Mouse (Mus musculus) cerebellum, adult 2 months (tissue): ENCODE measurements around the gene Prl8a1. TPM values are rescaled to one million over a fixed set of nuclear protein-coding genes. Genes with fewer than 3 reads are reported as not detected.

Experiments
- DNase-seq, 2 experiments: peaks; one replicate each; pipeline ENCODE4 v3.0.0; 2021
- H3K27ac ChIP-seq: fragments of 200-500 bp; 2 replicates; pipeline ENCODE4 v1.5.1; 2012; ENCODE audit warnings: low read length, control low read depth, inconsistent platforms; ENCODE audit not compliant: insufficient read depth
- H3K27me3 ChIP-seq: fragments of 200-500 bp; 2 replicates; pipeline ENCODE4 v1.6.1; 2012; ENCODE audit warnings: inconsistent platforms, mild to moderate bottlenecking, low read length, moderate library complexity; ENCODE audit not compliant: control insufficient read depth, insufficient read depth
- H3K4me1 ChIP-seq: fragments of 200-500 bp; 2 replicates; pipeline ENCODE4 v1.6.1; 2011; ENCODE audit warnings: low read length; ENCODE audit not compliant: control insufficient read depth, insufficient read depth
- H3K4me3 ChIP-seq: fragments of 200-500 bp; replicated peaks from 2 replicates; pipeline ENCODE3; 2011; ENCODE audit warnings: mild to moderate bottlenecking, low read depth, low read length, control low read depth; ENCODE audit not compliant: insufficient read depth
- CTCF ChIP-seq: fragments of 200-500 bp; IDR thresholded peaks from 2 replicates; pipeline ENCODE4 v1.5.1; 2011; ENCODE audit warnings: low read depth, mild to moderate bottlenecking, control low read depth, low read length, moderate library complexity, borderline replicate concordance; ENCODE audit not compliant: insufficient read depth
- POLR2A ChIP-seq: fragments of 200-500 bp; IDR thresholded peaks from 2 replicates; pipeline ENCODE4 v1.6.1; 2011; ENCODE audit warnings: low read length, control low read depth, borderline replicate concordance; ENCODE audit not compliant: insufficient read depth
- whole genome bisulfite sequencing: fragments of 180-500 bp; shearing (Covaris S2); methylation state at CpG from one replicate; pipeline ENCODE4 v1.1.7; 2018; 5-methylcytosine and 5-hydroxymethylcytosine counted together
- polyA plus RNA-seq: library from polyadenylated mRNA; depleted of rRNA; stranded (reverse); fragments of >200 nt; gene quantifications from 2 replicates; pipeline ENCODE4 v1.2.3, GENCODE M21; 2012; rRNA removed

Gene Prl8a1
- not detected in 2 replicates for polyA plus RNA-seq

DNA sequence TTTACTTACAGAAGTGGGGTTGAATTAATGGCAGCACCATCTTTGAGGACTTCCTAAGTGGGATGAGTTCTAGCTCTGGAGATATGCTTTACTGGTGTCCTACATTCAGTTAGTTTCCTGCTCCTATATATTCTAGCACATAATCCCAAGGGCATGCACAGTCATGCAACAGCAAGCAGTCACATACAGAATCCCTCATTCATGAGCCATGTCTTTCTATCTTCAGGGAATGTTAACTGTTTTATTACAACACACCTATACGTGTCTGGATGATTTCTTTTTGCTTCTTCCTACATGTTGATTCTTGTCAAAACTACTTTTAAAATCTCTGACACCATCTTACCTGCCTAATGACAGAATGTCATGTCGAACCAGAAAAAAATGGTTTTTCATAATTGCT is at the start of gene Prl8a1:
Gene Prl8a1 (minus strand): TSS at position 101 of the 400 bp plus-strand sequence.
- WGBS, result 86% methylated on average over 2 of the region's 2 CpGs
- TF ChIP-seq CTCF, result no peak
- TF ChIP-seq POLR2A, result no peak
- no peak for DNase-seq
- Histone ChIP-seq H3K4me1 (no peaks in the 10 kb centered on the region), H3K27ac (no peak within 1 kb of the TSS), H3K4me3 (no peak within 1 kb of the TSS), H3K27me3 (no peaks in the 10 kb centered on the region)

- no peak for DNase-seq
- no peaks in the 10 kb centered on the region for H3K4me1 ChIP-seq
- TF ChIP-seq POLR2A (no peak), CTCF (no peak)
- H3K4me3 ChIP-seq, result no peak within 1 kb of the TSS
- WGBS, result 82% methylated on average over 4 of the region's 4 CpGs
- H3K27me3 ChIP-seq, result no peaks in the 10 kb centered on the region
- H3K27ac ChIP-seq, result no peak within 1 kb of the TSS
These were observed 28.5 kb upstream of the Prl8a1 start, which contains the start of gene Prl7b1 for GRCm38 (mm10) chr13:27610482-27610881. Gene Prl7b1 (minus strand): TSS chr13:27610582.

DNA sequence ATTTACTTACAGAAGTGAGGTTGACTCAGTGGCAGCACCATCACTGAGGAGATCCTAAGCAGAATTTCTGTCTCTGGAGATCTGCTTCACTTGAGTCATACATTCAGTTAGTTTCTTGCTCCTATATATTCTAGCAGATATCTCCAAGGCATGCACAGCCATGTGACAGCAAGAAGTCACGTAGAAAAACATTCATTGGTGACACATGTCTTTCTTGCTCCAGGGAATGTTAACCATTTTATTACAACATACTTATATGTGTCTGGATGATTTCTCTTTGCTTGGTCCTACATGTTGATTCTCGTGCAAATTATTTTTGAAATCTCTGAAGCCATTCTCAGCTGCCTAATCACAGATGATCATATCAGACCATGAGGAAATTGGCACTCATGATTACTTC is 17.5 kb downstream of the Prl8a1 start, which contains the start of gene Prl8a9:
Gene Prl8a9 (minus strand): TSS at position 101 of the 400 bp plus-strand sequence.
- WGBS, result 90% methylated on average over 2 of the region's 2 CpGs

DNA sequence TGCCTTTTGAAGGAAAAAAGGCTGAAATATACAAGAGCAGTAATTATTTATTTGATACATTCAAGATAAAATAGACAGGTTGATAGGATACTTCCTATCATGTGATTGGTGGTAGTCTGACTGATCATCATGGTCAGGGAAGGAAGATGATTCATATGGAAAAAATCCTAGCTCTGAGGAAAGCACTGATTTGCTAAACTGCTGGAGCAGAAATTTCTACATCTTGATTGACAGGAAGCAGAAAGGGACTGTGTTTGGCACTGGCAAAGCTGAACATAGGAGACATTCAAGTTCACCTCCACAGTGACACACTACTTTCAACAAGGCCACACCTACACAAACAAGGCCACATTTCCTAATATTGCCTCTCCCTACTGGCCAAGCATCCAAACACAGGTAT is 28.6 kb downstream of the Prl8a1 start:
- no peak for TF ChIP-seq POLR2A
- TF ChIP-seq CTCF, result no peak

More for the DNA sequence above, 17.5 kb downstream of the Prl8a1 start, which contains the start of gene Prl8a9:
- DNase-seq, result no peak
- Histone ChIP-seq H3K27ac (no peak within 1 kb of the TSS), H3K4me1 (no peaks in the 10 kb centered on the region), H3K4me3 (no peak within 1 kb of the TSS), H3K27me3 (no peaks in the 10 kb centered on the region)
- no peak for TF ChIP-seq POLR2A
- TF ChIP-seq CTCF, result no peak

More for the DNA sequence above, 28.6 kb downstream of the Prl8a1 start:
- DNase-seq, result no peak
- no peaks in the 10 kb centered on the region for H3K27me3 ChIP-seq
- no peak overlapping the region for H3K4me3 ChIP-seq
- H3K4me1 ChIP-seq, result no peaks in the 10 kb centered on the region
- no peak overlapping the region for H3K27ac ChIP-seq

Other genes starting within 250 kb of the Prl8a1 start
- not detected in 2 replicates for gene Prl8a2, start 236.5 kb downstream of the Prl8a1 start, polyA plus RNA-seq
- 0.21 TPM in 1 of 2 replicates, not detected in the other for gene Prl2b1, start 191.3 kb downstream of the Prl8a1 start, polyA plus RNA-seq
- not detected in 2 replicates for gene Prl8a6, start 143.5 kb downstream of the Prl8a1 start, polyA plus RNA-seq
- gene Prl8a8, start 69.0 kb downstream of the Prl8a1 start, polyA plus RNA-seq, result not detected in 2 replicates
- gene Prl8a9, start 17.6 kb downstream of the Prl8a1 start, polyA plus RNA-seq, result 0.20 TPM in 1 of 2 replicates, not detected in the other
- not detected in 2 replicates for gene Prl7b1, start 28.4 kb upstream of the Prl8a1 start, polyA plus RNA-seq
- not detected in 2 replicates for gene Prl7a1, start 60.3 kb upstream of the Prl8a1 start, polyA plus RNA-seq
- 0.08 TPM in 1 of 2 replicates, not detected in the other for gene Prl7a2, start 85.9 kb upstream of the Prl8a1 start, polyA plus RNA-seq
- 0.08 TPM in 1 of 2 replicates, not detected in the other for gene Prl7d1, start 134.6 kb upstream of the Prl8a1 start, polyA plus RNA-seq
- not detected in 2 replicates for gene Prl7c1, start 198.6 kb upstream of the Prl8a1 start, polyA plus RNA-seq
- not detected in 2 replicates for gene Prl2a1, start 219.5 kb upstream of the Prl8a1 start, polyA plus RNA-seq